Mouse (Mus musculus): ENCODE data around the gene Mob3b. TPM values are rescaled to one million over a fixed set of nuclear protein-coding genes. Genes with fewer than 3 reads are reported as not detected.

Gene Mob3b
- polyA plus RNA-seq, 1 experiment from 2014 or later = 3.5 TPM

DNA sequence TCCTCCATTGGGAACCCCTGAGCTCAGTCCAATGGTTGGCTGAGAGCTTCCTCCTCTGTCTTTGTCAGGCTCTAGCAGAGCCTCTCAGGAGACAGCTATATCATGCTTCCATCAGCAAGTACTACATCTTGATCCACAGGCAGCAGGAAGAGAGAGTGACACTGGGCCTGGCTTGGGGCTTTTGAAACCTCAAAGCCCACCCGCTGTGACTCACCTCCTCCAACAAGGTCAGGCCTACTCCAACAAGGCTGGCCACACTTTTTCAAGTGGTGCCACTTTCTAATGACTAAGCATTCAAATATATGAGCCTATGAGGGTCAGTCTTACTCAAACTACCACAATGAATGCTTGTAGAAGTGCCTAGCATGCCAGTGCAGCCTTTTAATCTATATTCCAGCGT, 15.2 kb upstream of the Mob3b start:
- H3K27ac ChIP-seq (ENCODE audit: poor library complexity, severe bottlenecking) = no peak overlapping the region
- ATAC-seq (ENCODE audit: insufficient number of reproducible peaks, low FRiP score) = no peak
- H3K9me3 ChIP-seq (replicated peaks) = 0 out of 2 replicates have a peak, but pooled peaks cover 6% of the 10 kb centered on the region
- H3K4me2 ChIP-seq = no peak overlapping the region
- H3K36me3 ChIP-seq = no peaks in the 10 kb centered on the region
- WGBS = 93% methylated on average over 2 of the region's 2 CpGs
- H3K27me3 ChIP-seq (replicated peaks) = no peaks in the 10 kb centered on the region
- H3K4me1 ChIP-seq (replicated peaks) = 0 out of 2 replicates have a peak, but pooled peaks cover 2% of the 10 kb centered on the region
- no peak overlapping the region for H3K4me3 ChIP-seq
- H3K9ac ChIP-seq = no peak overlapping the region

DNA sequence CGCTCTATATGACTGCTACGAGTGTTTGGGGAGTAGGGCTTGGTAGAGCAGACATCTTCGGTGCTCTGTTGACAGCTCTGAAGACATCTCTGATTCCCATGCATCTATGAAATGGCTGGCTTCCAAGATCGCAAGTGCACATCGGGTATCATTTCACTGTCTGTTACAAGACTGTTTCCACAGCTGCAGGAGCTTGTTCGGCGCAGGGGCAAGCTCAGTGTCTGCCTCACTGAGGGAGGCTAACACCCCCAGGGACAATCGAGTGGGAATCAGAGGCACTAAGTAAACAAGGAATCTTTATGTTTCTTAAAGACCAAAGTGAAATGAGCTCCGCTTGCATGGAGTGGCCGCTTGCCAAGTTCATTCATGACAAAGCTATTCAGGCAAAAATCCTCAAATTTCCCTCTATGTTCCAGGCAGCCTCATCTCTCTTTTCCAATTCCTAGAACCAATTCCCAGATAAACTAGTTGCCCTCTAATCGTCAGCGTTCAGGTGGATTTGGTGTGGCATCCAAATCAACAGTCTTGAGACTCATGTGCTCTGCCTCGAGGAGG, 12.4 kb upstream of the Mob3b start:
- no peaks in the 10 kb centered on the region for H3K36me3 ChIP-seq
- H3K27ac ChIP-seq (ENCODE audit: poor library complexity, severe bottlenecking) = no peak overlapping the region
- 74% methylated on average over 13 of the region's 13 CpGs for WGBS
- H3K4me3 ChIP-seq = no peak overlapping the region
- no peak overlapping the region for H3K4me2 ChIP-seq
- H3K4me1 ChIP-seq (replicated peaks) = no peaks in the 10 kb centered on the region
- no peak for ATAC-seq (ENCODE audit: insufficient number of reproducible peaks, low FRiP score)
- H3K9me3 ChIP-seq (replicated peaks) = 0 out of 2 replicates have a peak, but pooled peaks cover 6% of the 10 kb centered on the region
- H3K27me3 ChIP-seq (replicated peaks) = no peaks in the 10 kb centered on the region
- H3K9ac ChIP-seq = no peak overlapping the region

DNA sequence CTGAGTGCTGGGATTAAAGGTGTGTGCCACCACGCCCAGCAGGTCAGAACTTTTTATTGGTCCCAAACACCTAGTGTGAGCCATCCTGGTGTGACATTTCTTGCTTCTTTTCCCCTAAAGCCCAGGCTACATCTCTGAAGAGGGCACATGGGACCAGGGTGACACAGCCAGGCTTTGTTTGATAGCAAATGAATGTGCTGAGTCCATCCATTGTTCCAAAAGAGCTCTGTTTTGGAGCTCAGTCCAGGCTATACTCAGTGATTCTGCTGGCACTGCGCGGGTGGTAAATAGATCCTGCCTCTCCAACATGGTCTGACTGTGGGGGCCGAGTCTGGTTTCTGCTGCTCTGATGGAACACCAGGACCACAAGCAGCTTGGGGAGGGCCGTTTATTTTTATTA, 10.6 kb upstream of the Mob3b start:
- Histone ChIP-seq H3K4me3 (no peak overlapping the region), H3K27ac (ENCODE audit: poor library complexity, severe bottlenecking) (no peak overlapping the region), H3K36me3 (no peaks in the 10 kb centered on the region), H3K9ac (no peak overlapping the region), H3K4me1 (replicated peaks) (no peaks in the 10 kb centered on the region), H3K4me2 (no peak overlapping the region), H3K27me3 (replicated peaks) (no peaks in the 10 kb centered on the region), H3K9me3 (replicated peaks) (0 out of 2 replicates have a peak, but pooled peaks cover 6% of the 10 kb centered on the region)
- ATAC-seq (ENCODE audit: insufficient number of reproducible peaks, low FRiP score) = no peak
- 75% methylated on average over 5 of the region's 5 CpGs for WGBS

DNA sequence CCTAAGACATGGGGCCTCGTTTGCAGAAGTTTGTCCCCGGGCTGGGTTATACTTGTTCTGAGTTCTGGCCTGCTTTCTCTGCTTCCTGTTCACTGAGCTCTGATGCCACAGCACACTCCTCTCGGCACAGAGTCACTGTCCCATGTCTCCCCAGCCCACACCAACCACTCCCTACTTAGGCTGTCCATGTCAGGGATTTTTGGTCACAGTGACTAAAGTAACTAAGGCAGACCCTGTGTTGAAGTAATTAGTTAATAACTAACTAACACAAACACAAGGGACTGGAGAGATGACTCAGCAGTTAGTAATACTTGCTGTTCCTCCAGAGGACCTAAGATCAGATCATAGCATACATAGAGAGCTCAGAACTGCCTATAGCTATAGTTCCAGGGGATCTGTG, 8.7 kb upstream of the Mob3b start:
- Histone ChIP-seq H3K36me3 (no peaks in the 10 kb centered on the region), H3K27me3 (replicated peaks) (no peaks in the 10 kb centered on the region), H3K4me2 (no peak overlapping the region), H3K4me3 (no peak overlapping the region), H3K27ac (ENCODE audit: poor library complexity, severe bottlenecking) (no peak overlapping the region), H3K4me1 (replicated peaks) (no peaks in the 10 kb centered on the region), H3K9me3 (replicated peaks) (no peaks in the 10 kb centered on the region), H3K9ac (no peak overlapping the region)
- 66% methylated on average over 3 of the region's 3 CpGs for WGBS
- no peak for ATAC-seq (ENCODE audit: insufficient number of reproducible peaks, low FRiP score)

DNA sequence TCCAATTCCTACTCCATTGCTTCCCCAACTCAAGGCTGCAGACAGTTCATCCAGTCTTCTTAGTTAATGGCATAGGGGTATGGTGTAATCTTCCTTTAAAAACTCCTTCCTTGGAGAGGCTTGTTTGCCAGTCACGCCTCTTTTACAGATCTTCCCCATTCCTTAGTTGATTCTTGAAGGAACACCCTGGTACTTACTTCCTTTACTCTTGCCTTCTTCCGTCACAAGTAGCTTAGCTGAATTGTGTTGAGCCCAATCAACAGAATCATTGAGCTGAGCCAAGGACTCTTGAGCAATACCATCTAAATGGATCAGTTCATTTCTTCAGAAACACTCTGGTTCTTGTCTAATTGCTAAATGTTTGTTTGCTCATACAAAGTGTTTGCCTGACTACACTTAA, 8.0 kb upstream of the Mob3b start:
- WGBS = 81% methylated on average over 2 of the region's 2 CpGs
- ATAC-seq (ENCODE audit: insufficient number of reproducible peaks, low FRiP score) = no peak
- no peak overlapping the region for H3K27ac ChIP-seq (ENCODE audit: poor library complexity, severe bottlenecking)
- no peaks in the 10 kb centered on the region for H3K9me3 ChIP-seq (replicated peaks)
- no peak overlapping the region for H3K4me2 ChIP-seq
- no peak overlapping the region for H3K4me3 ChIP-seq
- no peaks in the 10 kb centered on the region for H3K27me3 ChIP-seq (replicated peaks)
- no peaks in the 10 kb centered on the region for H3K4me1 ChIP-seq (replicated peaks)
- H3K9ac ChIP-seq = no peak overlapping the region
- H3K36me3 ChIP-seq = no peaks in the 10 kb centered on the region

DNA sequence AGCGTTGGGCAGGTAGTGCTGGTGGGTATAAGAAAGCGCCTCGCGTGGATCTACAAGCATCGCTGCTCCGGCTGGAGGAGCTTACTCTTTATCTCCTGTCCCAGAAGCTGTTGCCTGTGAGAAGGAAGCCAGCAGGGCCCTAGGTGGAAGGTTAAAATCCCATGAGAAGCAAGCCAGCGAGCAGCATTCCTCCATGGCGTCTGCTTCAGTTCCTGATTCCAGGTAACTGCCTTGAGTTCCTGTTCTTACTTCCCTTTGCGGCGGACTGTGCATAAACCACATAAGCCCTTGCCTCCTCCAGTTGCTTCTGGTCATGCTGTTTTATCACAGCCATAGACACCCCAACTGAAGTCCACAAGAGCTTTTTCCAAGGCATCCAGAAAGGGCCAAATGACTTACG, 531 bp upstream of the Mob3b start:
- H3K36me3 ChIP-seq = no peaks in the 10 kb centered on the region
- no peak overlapping the region for H3K9ac ChIP-seq
- H3K27ac ChIP-seq (ENCODE audit: poor library complexity, severe bottlenecking) = no peak overlapping the region
- H3K4me3 ChIP-seq = no peak overlapping the region
- no peak overlapping the region for H3K4me2 ChIP-seq
- ATAC-seq (ENCODE audit: insufficient number of reproducible peaks, low FRiP score) = no peak
- WGBS = 48% methylated on average over 11 of the region's 11 CpGs
- H3K9me3 ChIP-seq (replicated peaks) = no peaks in the 10 kb centered on the region
- H3K4me1 ChIP-seq (replicated peaks) = no peaks in the 10 kb centered on the region
- peaks cover 5% of the 10 kb centered on the region; the same call in 1 of the 2 replicates for H3K27me3 ChIP-seq (replicated peaks)

DNA sequence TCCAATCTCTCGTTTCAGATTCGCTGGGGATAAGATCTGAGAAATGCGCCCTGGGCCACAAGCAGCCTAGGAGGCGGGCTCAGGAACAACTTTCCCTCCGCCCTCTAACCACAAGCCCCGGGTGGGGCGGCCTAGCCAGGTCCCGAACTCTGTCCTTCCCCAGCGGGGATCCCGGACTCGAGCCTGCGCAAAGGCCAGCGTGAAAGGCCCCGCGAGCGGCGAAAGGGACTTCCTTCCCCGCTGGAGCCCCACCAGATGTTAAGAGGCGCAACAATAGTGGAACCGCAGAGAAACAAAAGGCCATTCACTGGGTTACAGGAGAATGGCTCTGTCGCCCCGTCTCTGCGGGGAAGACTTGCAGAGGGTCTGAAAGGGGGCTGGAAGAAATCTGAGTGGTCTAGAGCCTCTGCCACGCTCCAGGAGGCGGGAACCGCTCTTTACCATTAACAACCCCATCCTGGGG, 1.1 kb downstream of the Mob3b start:
- H3K4me1 ChIP-seq (replicated peaks) = no peaks in the 10 kb centered on the region
- H3K27ac ChIP-seq (ENCODE audit: poor library complexity, severe bottlenecking) = no peak overlapping the region
- peak overlapping the region; percentile 74 for H3K9ac ChIP-seq
- under 1% methylated on average over 26 of the region's 26 CpGs for WGBS
- ATAC-seq (ENCODE audit: insufficient number of reproducible peaks, low FRiP score) = peak; percentile 43
- H3K27me3 ChIP-seq (replicated peaks) = peaks cover 5% of the 10 kb centered on the region; the same call in 1 of the 2 replicates
- peak overlapping the region; percentile 95 for H3K4me2 ChIP-seq
- H3K36me3 ChIP-seq = no peaks in the 10 kb centered on the region
- peak overlapping the region; percentile 74 for H3K4me3 ChIP-seq
- H3K9me3 ChIP-seq (replicated peaks) = no peaks in the 10 kb centered on the region

DNA sequence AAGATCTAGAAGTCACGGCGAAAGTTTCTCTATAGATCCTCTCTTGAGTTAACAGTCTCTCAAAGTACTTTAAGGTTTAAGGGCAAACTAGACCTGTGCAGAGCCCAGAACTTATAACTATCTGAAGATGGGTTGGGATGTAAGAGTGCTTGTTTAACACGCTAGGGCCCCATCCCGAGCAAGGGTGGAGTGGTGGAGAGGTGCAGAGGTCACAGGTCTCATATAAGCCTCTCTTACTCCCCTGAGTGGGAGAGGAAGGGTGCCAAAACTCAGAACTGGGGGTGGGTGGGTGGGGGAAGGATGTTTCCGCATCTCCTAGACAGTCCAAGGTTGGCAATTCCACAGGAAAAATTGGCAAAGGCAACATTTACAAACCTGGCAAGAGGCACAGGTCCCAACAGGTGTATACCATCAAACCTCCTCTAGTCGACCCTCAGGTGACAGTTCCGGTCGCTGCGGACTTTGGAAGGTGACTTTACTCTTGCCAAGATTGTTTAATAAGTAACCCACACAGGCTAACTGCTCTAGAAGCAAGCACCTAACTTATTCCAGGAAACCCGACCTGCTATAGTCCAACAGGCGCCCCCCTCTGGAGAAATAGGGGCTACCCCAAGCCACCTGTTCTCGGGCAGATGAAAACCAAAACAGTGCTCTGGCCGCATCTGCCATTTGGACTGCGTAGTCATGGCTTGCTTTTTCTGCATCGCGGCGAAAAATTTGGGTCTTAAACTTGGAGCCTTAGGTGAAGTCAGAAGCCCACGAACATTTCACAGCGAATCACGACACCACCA, 2.0 kb downstream of the Mob3b start:
- no peak for ATAC-seq (ENCODE audit: insufficient number of reproducible peaks, low FRiP score)
- no peaks in the 10 kb centered on the region for H3K36me3 ChIP-seq
- H3K4me1 ChIP-seq (replicated peaks) = no peaks in the 10 kb centered on the region
- 27% methylated on average over 20 of the region's 20 CpGs for WGBS
- H3K9me3 ChIP-seq (replicated peaks) = no peaks in the 10 kb centered on the region
- H3K4me2 ChIP-seq = peak overlapping the region; percentile 95
- peak overlapping the region; percentile 74 for H3K4me3 ChIP-seq
- no peak overlapping the region for H3K27ac ChIP-seq (ENCODE audit: poor library complexity, severe bottlenecking)
- peaks cover 5% of the 10 kb centered on the region; the same call in 1 of the 2 replicates for H3K27me3 ChIP-seq (replicated peaks)
- peak overlapping the region; percentile 74; the same call in 1 of the 2 replicates for H3K9ac ChIP-seq

DNA sequence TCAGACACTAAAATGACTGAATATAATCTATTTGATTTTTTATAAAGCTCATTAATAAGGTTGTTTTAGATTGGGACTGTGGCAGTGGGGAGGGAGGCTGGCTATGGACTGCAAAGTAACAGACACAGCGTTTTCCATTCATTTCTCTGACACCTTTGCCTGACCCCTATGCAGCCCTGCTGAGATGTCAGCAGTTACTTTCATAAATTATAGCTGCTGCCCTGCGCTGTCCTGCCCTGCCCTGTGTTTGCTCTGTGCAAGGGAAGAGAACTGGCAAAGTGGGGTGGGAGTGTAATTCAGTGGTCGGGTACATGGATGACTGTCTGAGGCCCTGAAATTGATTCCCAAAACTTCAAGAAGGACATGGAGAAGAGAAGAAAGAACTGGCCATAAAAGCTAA, 3.2 kb downstream of the Mob3b start:
- WGBS = 56% methylated on average over 3 of the region's 3 CpGs
- Histone ChIP-seq H3K27ac (ENCODE audit: poor library complexity, severe bottlenecking) (no peak overlapping the region), H3K4me3 (no peak overlapping the region), H3K9ac (no peak overlapping the region), H3K4me2 (no peak overlapping the region), H3K9me3 (replicated peaks) (no peaks in the 10 kb centered on the region), H3K27me3 (replicated peaks) (peaks cover 5% of the 10 kb centered on the region; the same call in 1 of the 2 replicates), H3K4me1 (replicated peaks) (no peaks in the 10 kb centered on the region), H3K36me3 (no peaks in the 10 kb centered on the region)
- ATAC-seq (ENCODE audit: insufficient number of reproducible peaks, low FRiP score) = no peak

DNA sequence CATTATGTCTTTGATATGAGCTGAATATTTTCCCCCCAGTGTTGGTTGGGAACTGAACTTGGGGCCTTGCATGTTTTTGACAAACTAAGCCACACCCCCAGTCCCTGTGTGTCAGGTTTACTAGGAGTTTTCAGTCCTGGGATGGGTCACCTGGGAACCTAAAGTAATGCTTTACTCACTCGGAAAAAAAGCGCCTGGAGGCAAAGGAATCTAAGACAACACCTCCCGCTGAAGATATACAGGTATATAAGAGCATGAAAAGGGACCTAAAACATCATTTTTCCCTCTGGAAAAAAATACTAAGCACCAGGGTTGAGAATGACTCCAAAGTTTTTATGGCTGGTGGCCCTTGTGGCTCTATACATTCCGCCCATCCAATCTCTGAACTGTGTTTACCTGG, 5.5 kb downstream of the Mob3b start, which contains the start of gene Ifnk:
Ifnk (plus strand) TSS at position 301 of the 400 bp plus-strand sequence.
- Histone ChIP-seq H3K4me1 (replicated peaks) (no peaks in the 10 kb centered on the region), H3K36me3 (no peaks in the 10 kb centered on the region), H3K27me3 (replicated peaks) (peaks cover 5% of the 10 kb centered on the region; the same call in 1 of the 2 replicates), H3K4me3 (no peak within 1 kb of the TSS), H3K4me2 (no peak within 1 kb of the TSS), H3K9ac (no peak within 1 kb of the TSS), H3K9me3 (replicated peaks) (no peaks in the 10 kb centered on the region), H3K27ac (ENCODE audit: poor library complexity, severe bottlenecking) (no peak within 1 kb of the TSS)
- ATAC-seq (ENCODE audit: insufficient number of reproducible peaks, low FRiP score) = no peak
- 66% methylated on average over 4 of the region's 4 CpGs for WGBS

DNA sequence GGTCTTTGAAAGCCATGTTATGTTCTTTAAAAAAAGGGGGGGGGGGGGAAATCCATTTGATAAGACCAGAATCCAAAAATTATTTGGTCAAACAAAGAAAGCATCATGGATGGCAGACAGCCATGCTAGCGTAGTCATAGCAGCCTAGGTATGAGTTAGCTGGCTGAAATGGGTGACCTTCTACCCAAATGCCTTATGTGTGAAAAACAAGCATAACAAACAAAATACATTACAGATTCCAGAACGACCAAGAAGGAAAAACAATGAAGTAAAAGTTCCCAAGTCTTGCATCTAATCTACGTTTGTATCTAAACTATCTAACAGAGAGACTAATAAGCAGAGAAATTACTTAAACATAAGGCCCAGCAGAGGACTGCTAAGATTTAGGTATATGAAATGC, 6.6 kb downstream of the Mob3b start:
- H3K27ac ChIP-seq (ENCODE audit: poor library complexity, severe bottlenecking) = no peak overlapping the region
- ATAC-seq (ENCODE audit: insufficient number of reproducible peaks, low FRiP score) = no peak
- H3K4me2 ChIP-seq = no peak overlapping the region
- H3K9ac ChIP-seq = no peak overlapping the region
- H3K27me3 ChIP-seq (replicated peaks) = peaks cover 5% of the 10 kb centered on the region; the same call in 1 of the 2 replicates
- H3K9me3 ChIP-seq (replicated peaks) = no peaks in the 10 kb centered on the region
- H3K36me3 ChIP-seq = no peaks in the 10 kb centered on the region
- H3K4me1 ChIP-seq (replicated peaks) = no peaks in the 10 kb centered on the region
- H3K4me3 ChIP-seq = no peak overlapping the region
- 73% methylated on average over 3 of the region's 3 CpGs for WGBS
